Mouse (Mus musculus): ENCODE data around the gene Pcolce. TPM values are rescaled to one million over a fixed set of nuclear protein-coding genes. Genes with fewer than 3 reads are reported as not detected.

Pcolce gene
- total and polyA plus RNA-seq, 2 experiments from 2014 or later, result 16.7 to 18.6 TPM

DNA sequence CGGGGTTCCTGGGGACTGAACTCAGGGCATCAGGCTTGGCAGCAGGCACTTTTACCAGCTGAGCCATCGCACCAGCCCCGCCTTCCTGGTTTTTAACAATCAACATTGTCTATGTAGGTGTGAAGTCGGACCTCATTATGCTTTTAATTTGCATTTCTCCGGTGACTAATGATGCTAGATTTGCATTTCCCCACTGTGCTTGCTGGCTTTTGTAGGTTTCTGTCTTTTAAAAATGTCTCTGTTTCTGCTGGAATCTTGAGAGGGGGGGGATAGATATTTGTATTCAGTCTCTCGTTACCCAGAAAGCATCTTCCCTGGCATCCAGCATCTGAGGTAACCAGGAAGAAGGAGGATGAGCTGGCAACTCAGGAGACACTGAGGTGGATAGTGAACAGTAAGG, 52.0 kb downstream of the Pcolce start:
- peaks cover 21% of the 10 kb centered on the region for H3K36me3 ChIP-seq (ENCODE audit: insufficient read depth, low read length)
- no peak overlapping the region for H3K27ac ChIP-seq (ENCODE audit: low read depth, low read length)
- DNase-seq (ENCODE audit: low spot score) (no peak), ATAC-seq (ENCODE audit: low FRiP score) (no peak)
- 61% methylated on average over 6 of the region's 6 CpGs for WGBS
- H3K4me1 ChIP-seq (ENCODE audit: insufficient read depth, low read length), result no peaks in the 10 kb centered on the region
- H3K9me3 ChIP-seq (ENCODE audit: low read length), result no peaks in the 10 kb centered on the region
- TF ChIP-seq CTCF (IDR thresholded peaks at IDR 0.05), result no peak
- no peak overlapping the region for H3K4me2 ChIP-seq (ENCODE audit: low read depth, low read length, poor library complexity, severe bottlenecking)
- no peaks in the 10 kb centered on the region for H3K27me3 ChIP-seq (ENCODE audit: insufficient read depth, low read length)
- no peak overlapping the region for H3K4me3 ChIP-seq (ENCODE audit: low read depth, low read length)
- H3K9ac ChIP-seq (replicated peaks; ENCODE audit: low read length, poor library complexity, severe bottlenecking), result no peak overlapping the region

Other genes starting within 250 kb of the Pcolce start
- 0.85 and 0.99 TPM in 2 replicates for gene Zan, start 136.7 kb downstream of the Pcolce start, total RNA-seq (2014; rRNA removed)
- 0.31 and 0.49 TPM in 2 replicates for gene Zan, start 136.7 kb downstream of the Pcolce start, polyA plus RNA-seq (2015; fragmentation: Nextera tagmentation; extraction: Ambion mirVana)
- gene Pop7, start 111.3 kb downstream of the Pcolce start, total RNA-seq (2014; rRNA removed), result 73.2 and 95.3 TPM in 2 replicates
- 91.5 and 95.6 TPM in 2 replicates for gene Pop7, start 111.3 kb downstream of the Pcolce start, polyA plus RNA-seq (2015; fragmentation: Nextera tagmentation; extraction: Ambion mirVana)
- gene Gigyf1, start 95.2 kb downstream of the Pcolce start, total RNA-seq (2014; rRNA removed), result 23.6 and 30.8 TPM in 2 replicates
- gene Gigyf1, start 95.2 kb downstream of the Pcolce start, polyA plus RNA-seq (2015; fragmentation: Nextera tagmentation; extraction: Ambion mirVana), result 16.3 and 17.8 TPM in 2 replicates
- gene Epo, start 80.5 kb downstream of the Pcolce start, total RNA-seq (2014; rRNA removed), result not detected in 2 replicates
- not detected in 2 replicates for gene Epo, start 80.5 kb downstream of the Pcolce start, polyA plus RNA-seq (2015; fragmentation: Nextera tagmentation; extraction: Ambion mirVana)
- gene Gnb2, start 80.3 kb downstream of the Pcolce start, total RNA-seq (2014; rRNA removed), result 1,154 and 1,456 TPM in 2 replicates
- 590 and 632 TPM in 2 replicates for gene Gnb2, start 80.3 kb downstream of the Pcolce start, polyA plus RNA-seq (2015; fragmentation: Nextera tagmentation; extraction: Ambion mirVana)
- 248 and 270 TPM in 2 replicates for gene Actl6b, start 60.3 kb downstream of the Pcolce start, total RNA-seq (2014; rRNA removed)
- 264 and 287 TPM in 2 replicates for gene Actl6b, start 60.3 kb downstream of the Pcolce start, polyA plus RNA-seq (2015; fragmentation: Nextera tagmentation; extraction: Ambion mirVana)
- 22.3 and 29.6 TPM in 2 replicates for gene Tfr2, start 43.9 kb downstream of the Pcolce start, total RNA-seq (2014; rRNA removed)
- gene Tfr2, start 43.9 kb downstream of the Pcolce start, polyA plus RNA-seq (2015; fragmentation: Nextera tagmentation; extraction: Ambion mirVana), result 21.7 and 22.7 TPM in 2 replicates
- 17.7 and 18.5 TPM in 2 replicates for gene Mospd3, start 12.7 kb downstream of the Pcolce start, total RNA-seq (2014; rRNA removed)
- gene Mospd3, start 12.7 kb downstream of the Pcolce start, polyA plus RNA-seq (2015; fragmentation: Nextera tagmentation; extraction: Ambion mirVana), result 70.5 and 71.3 TPM in 2 replicates
- 0.28 TPM in 1 of 2 replicates, not detected in the other for gene Fbxo24, start 15.2 kb upstream of the Pcolce start, total RNA-seq (2014; rRNA removed)
- 0.09 and 0.10 TPM in 2 replicates for gene Fbxo24, start 15.2 kb upstream of the Pcolce start, polyA plus RNA-seq (2015; fragmentation: Nextera tagmentation; extraction: Ambion mirVana)
- gene Lrch4, start 15.3 kb upstream of the Pcolce start, total RNA-seq (2014; rRNA removed), result 13.1 and 14.5 TPM in 2 replicates
- 13.1 and 15.9 TPM in 2 replicates for gene Lrch4, start 15.3 kb upstream of the Pcolce start, polyA plus RNA-seq (2015; fragmentation: Nextera tagmentation; extraction: Ambion mirVana)
- 0.99 and 4.1 TPM in 2 replicates for gene Gm20605, start 15.4 kb upstream of the Pcolce start, total RNA-seq (2014; rRNA removed)
- gene Gm20605, start 15.4 kb upstream of the Pcolce start, polyA plus RNA-seq (2015; fragmentation: Nextera tagmentation; extraction: Ambion mirVana), result 4.4 and 6.5 TPM in 2 replicates
- 3.3 and 4.9 TPM in 2 replicates for gene Sap25, start 27.6 kb upstream of the Pcolce start, total RNA-seq (2014; rRNA removed)
- gene Sap25, start 27.6 kb upstream of the Pcolce start, polyA plus RNA-seq (2015; fragmentation: Nextera tagmentation; extraction: Ambion mirVana), result 3.2 TPM in 2 replicates
- 1.2 TPM in 1 of 2 replicates, not detected in the other for gene Irs3, start 31.9 kb upstream of the Pcolce start, total RNA-seq (2014; rRNA removed)
- gene Irs3, start 31.9 kb upstream of the Pcolce start, polyA plus RNA-seq (2015; fragmentation: Nextera tagmentation; extraction: Ambion mirVana), result 0.27 and 0.37 TPM in 2 replicates
- gene Agfg2, start 70.9 kb upstream of the Pcolce start, total RNA-seq (2014; rRNA removed), result 20.4 and 28.1 TPM in 2 replicates
- gene Agfg2, start 70.9 kb upstream of the Pcolce start, polyA plus RNA-seq (2015; fragmentation: Nextera tagmentation; extraction: Ambion mirVana), result 15.5 and 16.9 TPM in 2 replicates
- gene Nyap1, start 127.8 kb upstream of the Pcolce start, total RNA-seq (2014; rRNA removed), result 230 and 261 TPM in 2 replicates
- 47.0 and 50.1 TPM in 2 replicates for gene Nyap1, start 127.8 kb upstream of the Pcolce start, polyA plus RNA-seq (2015; fragmentation: Nextera tagmentation; extraction: Ambion mirVana)
- gene Tsc22d4, start 131.9 kb upstream of the Pcolce start, total RNA-seq (2014; rRNA removed), result 188 and 320 TPM in 2 replicates
- 157 and 179 TPM in 2 replicates for gene Tsc22d4, start 131.9 kb upstream of the Pcolce start, polyA plus RNA-seq (2015; fragmentation: Nextera tagmentation; extraction: Ambion mirVana)
- 32.5 and 42.1 TPM in 2 replicates for gene Ppp1r35, start 165.1 kb upstream of the Pcolce start, total RNA-seq (2014; rRNA removed)
- 38.8 and 47.8 TPM in 2 replicates for gene Ppp1r35, start 165.1 kb upstream of the Pcolce start, polyA plus RNA-seq (2015; fragmentation: Nextera tagmentation; extraction: Ambion mirVana)
- 40.8 and 46.0 TPM in 2 replicates for gene Mepce, start 173.9 kb upstream of the Pcolce start, total RNA-seq (2014; rRNA removed)
- 16.1 and 17.6 TPM in 2 replicates for gene Mepce, start 173.9 kb upstream of the Pcolce start, polyA plus RNA-seq (2015; fragmentation: Nextera tagmentation; extraction: Ambion mirVana)
- 5.8 and 7.7 TPM in 2 replicates for gene Zcwpw1, start 174.0 kb upstream of the Pcolce start, total RNA-seq (2014; rRNA removed)
- gene Zcwpw1, start 174.0 kb upstream of the Pcolce start, polyA plus RNA-seq (2015; fragmentation: Nextera tagmentation; extraction: Ambion mirVana), result 9.0 and 9.4 TPM in 2 replicates
- not detected in 2 replicates for gene Pilra, start 222.5 kb upstream of the Pcolce start, total RNA-seq (2014; rRNA removed)
- gene Pilra, start 222.5 kb upstream of the Pcolce start, polyA plus RNA-seq (2015; fragmentation: Nextera tagmentation; extraction: Ambion mirVana), result 0.09 and 0.29 TPM in 2 replicates
- gene Pilrb1, start 244.3 kb upstream of the Pcolce start, total RNA-seq (2014; rRNA removed), result not detected in 2 replicates
- not detected in 2 replicates for gene Pilrb1, start 244.3 kb upstream of the Pcolce start, polyA plus RNA-seq (2015; fragmentation: Nextera tagmentation; extraction: Ambion mirVana)